Mouse (Mus musculus) lung, postnatal 36 days (tissue): ENCODE measurements around the gene Cygb.
"Not testable (repeated sequence)": the region's sequence is repeated elsewhere in the genome, so short reads cannot be mapped to it uniquely, and the experiment has no call there.

Experiments
- DNase-seq: peaks from one replicate; pipeline ENCODE4 v3.0.0; 2022; ENCODE audit warnings: mixed read lengths

Gene Cygb

DNA sequence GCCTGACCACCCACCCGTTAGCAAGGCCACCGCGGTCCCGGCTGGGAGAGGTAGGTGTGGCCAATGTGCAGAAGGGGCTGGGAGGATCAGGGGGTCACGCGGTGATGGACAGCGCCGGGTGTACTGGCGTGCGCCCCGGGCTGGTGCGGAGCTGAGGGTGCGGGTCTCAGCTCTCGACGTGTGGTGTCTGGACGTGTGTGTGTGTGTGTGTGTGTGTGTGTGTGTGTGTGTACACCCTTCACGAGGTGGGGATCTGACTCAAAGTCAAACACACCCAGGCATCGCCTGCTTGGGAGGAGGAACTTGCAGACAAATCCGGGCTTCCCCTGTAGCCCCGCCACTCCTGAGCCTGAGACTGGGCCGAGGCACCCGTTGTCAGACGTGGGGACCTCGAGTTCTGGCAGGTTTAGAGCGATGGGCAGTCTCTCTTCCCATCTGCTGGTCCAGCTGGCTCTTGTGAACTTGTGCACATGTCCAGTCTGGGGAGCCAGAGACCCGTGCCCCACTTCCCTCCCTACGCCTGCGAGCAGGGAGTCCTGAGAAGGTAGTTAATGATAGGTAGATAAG lies at the start of gene Cygb:
Gene Cygb (minus strand): TSS at position 59 of the 567 bp plus-strand sequence.
- peak; percentile 9 for DNase-seq

DNA sequence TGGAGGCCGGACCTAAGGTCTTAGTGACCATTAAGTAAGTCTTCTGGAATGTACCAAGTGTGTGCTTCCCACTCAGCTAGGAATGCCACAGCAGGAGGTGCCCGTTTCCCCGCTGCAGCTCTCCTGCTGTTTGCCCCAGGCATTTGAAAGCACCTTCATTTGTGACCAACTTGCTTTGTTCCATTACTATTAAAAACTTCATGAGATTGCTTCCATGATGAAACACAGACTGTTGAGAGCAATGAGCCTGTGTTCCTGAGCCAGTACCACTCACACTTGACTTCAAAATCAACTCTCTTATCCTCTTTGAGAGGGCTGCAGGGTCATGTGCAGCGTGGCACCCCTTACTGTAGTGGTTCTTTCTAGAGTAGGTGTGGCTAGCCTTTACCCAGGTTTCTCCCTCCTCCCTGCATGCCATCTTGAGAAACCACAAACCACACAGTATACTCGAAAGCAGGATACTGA lies 47.3 kb upstream of the Cygb start:
- peak; percentile 68 for DNase-seq

GRCm38 (mm10) chr11:116697521-116697920 lies 43.4 kb upstream of the Cygb start:
- no peak for DNase-seq

DNA sequence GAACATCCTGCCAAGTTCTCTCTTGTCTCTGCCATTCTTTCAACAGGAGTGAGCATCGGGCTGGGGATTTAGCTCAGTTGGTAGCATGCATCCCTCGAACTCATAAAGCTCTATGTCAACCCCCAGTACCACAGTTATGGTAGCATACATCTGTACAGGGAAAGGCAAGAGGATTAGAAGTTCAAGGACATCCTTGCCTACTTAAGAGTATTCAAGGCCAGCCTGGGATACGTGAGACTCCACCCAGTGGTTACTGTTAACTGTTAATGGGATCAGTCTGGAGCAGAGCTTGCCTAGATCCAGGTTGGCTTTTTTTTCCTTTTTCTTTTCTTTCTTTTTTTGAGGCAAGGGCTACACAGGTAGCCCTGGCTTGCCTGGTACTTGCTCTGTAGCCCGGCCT lies 42.3 kb upstream of the Cygb start:
- no peak for DNase-seq

DNA sequence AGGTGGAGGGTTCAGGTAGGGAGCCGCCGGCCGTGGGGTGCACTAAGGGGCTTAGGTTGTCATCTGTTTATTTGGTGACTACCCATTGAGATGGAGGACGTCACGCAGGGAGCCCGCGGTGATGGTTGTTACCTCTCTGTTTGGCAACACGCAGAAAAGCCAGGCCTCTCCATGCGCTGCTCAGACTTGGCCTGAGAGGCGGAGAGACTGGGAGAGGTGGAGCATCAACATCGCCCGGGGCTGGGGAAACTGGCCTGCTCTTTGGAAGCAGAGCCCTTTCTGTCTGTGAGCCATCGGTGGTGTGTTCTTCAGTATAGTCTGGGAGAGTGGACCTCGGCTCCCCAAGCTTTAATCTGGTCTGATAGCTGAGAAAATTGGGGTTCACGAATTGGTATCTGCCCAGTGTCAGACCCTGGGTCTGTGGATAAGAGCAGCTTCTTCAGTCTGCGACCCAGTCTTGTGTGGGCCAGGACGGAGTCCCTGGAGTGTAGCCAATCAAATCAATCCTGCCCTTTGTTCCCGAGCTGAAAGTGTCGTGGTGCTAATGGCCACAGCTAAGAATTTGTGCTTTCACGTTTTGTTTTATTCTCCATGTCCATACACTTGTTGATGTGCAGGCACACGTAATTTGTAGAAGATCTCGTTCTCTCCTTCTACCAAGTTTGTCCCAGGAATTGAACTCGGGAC lies 41.2 kb upstream of the Cygb start:
- DNase-seq, result no peak

GRCm38 (mm10) chr11:116694250-116695193 lies 40.4 kb upstream of the Cygb start:
- peak; percentile 60 for DNase-seq

DNA sequence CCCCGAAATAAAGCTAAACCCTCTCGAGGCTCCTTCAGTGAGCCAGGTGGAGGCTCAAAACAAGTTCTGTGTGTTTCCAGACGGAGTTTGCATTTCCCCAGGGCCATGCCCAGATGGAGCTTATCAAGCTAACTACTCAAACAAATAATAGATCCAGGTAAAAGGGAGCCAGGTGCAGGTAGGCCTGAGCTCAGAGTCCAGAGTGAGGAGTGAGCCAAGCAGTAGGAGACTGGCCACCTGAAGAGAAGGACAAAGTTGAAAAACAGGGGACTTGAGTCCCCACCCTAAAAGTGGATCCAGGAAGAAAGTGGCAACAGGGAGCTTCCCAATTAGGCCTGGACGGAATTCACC lies 39.8 kb upstream of the Cygb start:
- no peak for DNase-seq

DNA sequence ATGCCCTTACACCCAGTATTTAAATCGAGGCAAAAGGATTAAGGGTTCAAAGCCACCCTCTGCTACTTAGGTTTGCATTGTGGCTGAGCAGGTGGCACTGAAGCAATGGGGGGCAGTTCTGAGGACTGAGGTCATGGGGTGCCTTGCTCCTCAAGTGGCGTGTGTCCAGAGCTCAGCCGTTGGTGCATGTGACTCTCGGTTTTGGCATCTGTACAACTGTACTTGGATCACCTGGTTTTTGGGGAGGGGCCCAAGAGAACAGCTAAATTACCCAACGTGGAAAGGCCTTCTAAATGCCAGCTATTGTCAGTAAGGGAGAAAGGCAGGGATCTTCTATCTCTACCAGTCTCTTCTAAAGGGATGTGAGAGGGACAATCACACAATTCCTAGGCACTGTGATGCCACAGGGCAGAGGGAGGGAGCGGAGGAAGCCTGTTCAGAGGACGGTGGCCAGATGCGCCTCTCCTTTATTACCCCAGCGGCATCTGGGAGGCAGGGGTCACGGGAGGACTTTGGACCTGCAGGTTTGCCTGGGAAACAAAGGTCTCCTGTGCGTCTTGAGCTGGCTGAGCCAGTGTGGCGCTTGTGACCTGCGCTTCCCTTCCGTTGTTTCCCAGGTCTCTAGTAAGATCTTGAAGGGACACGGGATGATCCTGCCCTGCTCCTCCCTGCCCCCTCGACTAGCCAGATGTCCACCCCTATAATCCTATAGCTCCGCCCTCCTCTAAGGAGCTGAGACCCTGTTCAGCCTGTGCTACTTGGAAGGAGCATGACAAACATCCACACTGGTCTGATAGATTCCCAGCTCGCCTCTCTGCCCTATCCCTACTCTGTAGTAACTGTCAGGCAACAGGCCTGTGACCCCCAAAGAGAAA lies 36.8 kb upstream of the Cygb start:
- peak; percentile 62 for DNase-seq

DNA sequence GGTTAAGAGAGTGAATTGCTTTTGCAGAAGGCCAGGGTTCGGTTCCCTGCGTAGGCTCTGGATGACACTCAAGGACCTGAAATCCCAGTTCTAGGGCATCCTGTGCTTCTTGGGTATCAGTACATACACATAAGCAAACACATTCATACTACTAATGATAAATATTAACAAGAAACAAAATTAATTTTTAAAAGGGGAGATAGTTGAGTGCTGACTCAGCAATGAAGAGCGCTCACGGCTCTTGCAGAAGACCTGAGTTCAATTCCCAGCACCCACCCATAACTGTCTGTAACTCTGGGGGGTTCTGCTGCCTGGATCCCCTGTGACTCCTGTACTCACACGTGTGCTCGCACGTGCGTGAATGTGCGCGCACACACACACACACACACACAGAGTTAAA lies 35.5 kb upstream of the Cygb start:
- no peak for DNase-seq

DNA sequence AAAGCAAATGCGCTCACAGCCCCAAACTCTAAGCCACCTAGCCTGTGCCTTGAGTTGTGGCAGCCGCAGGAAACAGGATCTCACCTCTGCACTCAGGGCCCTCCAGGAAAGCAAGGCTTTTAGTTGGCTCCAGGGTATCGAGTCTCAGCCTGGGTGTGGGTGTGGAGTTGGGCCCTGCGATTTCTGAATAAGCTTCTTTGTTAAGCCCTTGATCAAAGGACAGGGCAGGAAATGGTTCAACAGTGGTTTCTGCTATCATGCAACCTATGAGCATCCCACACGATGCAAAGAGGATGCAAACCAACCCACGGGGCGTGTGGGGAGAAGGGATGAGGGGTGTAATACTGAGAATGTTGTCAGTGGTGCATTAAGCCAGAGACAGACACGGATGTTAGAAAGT lies 33.8 kb upstream of the Cygb start:
- no peak for DNase-seq

DNA sequence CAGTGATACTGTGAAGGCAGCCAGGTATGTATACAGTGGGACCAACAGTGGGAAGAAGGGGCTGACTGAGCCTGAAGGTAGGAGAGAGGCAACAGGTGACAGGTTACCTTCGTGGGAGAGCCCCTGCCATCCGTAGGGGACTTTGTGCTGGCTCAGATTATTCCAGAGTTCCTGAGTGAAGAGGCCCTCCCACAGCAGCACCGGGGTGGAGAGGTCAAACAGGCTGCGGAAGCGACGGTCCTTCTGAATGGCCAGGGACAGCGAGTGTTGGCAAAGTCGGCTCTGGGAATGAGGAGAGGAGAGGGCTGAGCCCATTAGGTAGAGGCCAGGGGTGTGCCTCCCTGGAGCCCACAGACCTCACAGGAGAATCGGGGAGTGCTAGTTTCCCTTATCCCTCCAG lies 31.6 kb upstream of the Cygb start:
- no peak for DNase-seq

GRCm38 (mm10) chr11:116683777-116684176 lies 29.7 kb upstream of the Cygb start:
- no peak for DNase-seq

DNA sequence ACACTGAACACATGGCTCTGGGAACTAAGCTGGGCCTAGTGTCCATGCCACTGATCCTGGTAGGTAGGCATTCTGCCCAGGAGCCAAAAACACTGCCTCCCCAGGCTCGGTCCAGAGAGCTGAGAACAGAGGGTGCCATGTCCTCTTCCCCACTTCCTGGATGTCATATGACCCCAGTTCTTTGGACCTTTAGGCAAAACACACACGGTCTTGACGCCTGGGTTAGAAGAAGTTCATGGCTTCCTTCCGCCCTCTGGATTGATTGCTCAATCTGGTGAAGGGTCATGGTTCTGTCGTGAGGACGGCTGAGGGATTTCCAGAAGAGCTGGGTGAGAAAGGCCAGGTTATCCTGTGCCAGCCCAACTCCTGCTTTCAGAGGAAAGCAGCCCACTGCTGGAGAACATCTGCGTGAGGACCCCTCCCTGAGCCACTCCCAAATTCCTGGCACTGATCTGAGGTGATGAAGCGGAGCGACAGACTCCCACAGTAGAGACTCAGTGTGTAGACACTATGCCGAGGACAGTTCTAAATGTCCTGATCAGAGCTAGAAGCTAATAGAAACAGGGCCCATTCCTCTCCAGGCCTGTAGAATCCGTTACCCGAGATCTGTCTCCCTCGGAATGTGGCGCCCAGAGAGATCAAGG lies 28.5 kb upstream of the Cygb start:
- DNase-seq, result peak; percentile 57

DNA sequence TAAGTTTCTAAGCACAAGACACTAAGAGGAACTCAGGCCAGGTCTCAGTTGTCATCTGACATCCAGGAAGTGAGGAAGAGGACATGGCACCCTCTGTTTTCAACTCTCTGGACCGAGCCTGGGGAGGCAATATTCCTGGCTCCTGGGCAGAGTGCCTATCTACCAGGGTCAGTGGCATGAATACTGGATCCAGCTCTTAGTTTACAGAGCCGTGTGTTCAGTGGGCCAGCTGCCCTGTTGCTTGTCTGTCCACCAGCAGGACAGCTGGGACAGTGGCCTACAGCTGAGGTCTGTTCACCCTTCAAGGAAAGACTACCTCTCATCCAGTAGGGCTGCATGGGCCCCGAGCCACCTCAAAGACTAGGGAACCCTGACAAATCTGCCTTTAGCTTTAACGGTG lies 27.0 kb upstream of the Cygb start:
- DNase-seq, result no peak

- DNase-seq, result no peak
Measured at GRCm38 (mm10) chr11:116680321-116681091, 26.4 kb upstream of the Cygb start.

DNA sequence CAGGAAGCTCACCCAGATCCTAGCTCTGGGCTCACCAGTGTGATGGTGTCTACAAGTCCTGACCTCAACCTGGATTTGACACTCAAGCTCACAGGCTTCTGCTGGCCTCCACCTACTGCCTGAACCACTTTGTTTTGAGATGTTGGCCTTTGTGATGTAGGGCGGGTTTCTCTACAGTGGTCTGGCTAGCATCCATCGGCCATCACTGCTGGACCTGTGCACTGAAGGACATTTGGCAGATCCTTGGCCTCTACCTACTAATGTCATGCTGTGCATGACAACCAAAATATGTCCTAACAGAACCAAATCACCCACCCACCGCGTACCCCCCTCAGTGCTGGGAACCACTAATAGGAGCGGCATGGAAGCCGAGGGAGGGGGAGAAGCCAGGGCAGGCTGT lies 25.0 kb upstream of the Cygb start:
- DNase-seq, result no peak

DNA sequence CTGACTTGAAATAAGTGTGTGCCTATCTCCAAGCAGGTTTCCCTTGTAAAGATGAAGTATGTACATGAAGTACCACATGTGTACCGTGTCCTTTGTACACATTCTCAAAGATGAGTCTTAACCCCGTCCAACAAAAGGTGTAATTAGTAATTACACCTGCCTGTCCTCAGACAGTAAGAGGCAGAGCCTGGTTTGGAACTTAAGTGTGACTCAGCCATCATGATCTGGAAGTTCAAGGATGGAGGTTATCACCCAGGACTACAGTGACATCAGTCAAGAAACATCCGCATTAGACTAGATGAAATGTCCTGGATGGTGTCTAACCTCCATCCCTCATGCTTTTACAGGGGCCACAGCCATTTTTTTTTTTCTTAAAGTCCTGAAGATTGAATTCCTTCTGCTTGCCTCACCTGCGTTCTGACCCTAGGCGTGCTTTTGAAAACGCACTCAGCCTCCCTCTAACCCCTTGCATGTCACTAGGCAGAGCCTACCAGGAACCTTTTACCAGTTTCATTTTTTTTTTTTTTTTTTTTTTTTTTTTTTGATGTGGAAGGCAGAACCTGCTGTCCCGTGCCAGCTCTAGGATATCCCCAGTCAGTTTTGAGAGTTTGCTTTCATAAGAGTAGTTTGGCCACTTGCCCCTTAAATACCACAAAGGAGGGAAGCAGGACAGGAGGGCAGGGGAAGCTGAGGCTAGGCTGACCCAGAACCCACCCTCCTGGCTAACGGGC lies 23.8 kb upstream of the Cygb start:
- DNase-seq, result no peak

GRCm38 (mm10) chr11:116676175-116676976 lies 22.3 kb upstream of the Cygb start:
- no peak for DNase-seq

DNA sequence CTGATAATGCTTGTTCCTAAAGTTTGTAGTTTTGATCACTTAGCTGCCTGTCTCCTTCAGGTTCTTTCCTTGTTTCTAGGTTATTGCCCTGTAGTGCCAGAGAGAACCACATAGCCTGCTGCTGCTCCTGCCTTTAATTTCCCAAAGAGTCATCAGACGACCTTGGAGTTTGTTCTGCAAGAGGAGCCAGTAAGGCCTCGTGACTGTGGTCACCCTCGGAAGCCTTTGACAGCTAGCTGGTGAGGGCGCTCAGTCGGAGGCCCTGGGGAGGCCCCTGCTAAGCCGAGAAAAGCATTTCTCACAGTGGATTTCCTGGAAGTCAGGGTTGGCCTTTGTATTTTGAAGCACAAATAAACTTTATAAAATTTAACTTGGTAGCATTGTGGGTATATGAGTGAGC lies 21.3 kb upstream of the Cygb start:
- DNase-seq, result not testable (repeated sequence)
